Mouse (Mus musculus): ENCODE measurements around the gene Nr5a2.

Nr5a2 gene

GRCm38 (mm10) chr1:136960428-136961012 is at the start of gene Nr5a2:
Gene Nr5a2 (minus strand): TSS chr1:136960448.
- no peak for DNase-seq (ENCODE audit: low spot score in 2 of 2)

GRCm38 (mm10) chr1:137008726-137009239 is 48.5 kb upstream of the Nr5a2 start:
- no peak for DNase-seq (ENCODE audit: low spot score in 2 of 2)

GRCm38 (mm10) chr1:137003816-137004215 is 43.6 kb upstream of the Nr5a2 start:
- DNase-seq (ENCODE audit: low spot score in 2 of 2) = no peak

- no peak for DNase-seq (ENCODE audit: low spot score in 2 of 2)
Measured at GRCm38 (mm10) chr1:137003144-137003543, 42.9 kb upstream of the Nr5a2 start.

- DNase-seq (ENCODE audit: low spot score in 2 of 2) = no peak
Measured at GRCm38 (mm10) chr1:136991762-136992352, 31.6 kb upstream of the Nr5a2 start.

- no peak for DNase-seq (ENCODE audit: low spot score in 2 of 2)
Measured at GRCm38 (mm10) chr1:136980253-136980893, 20.1 kb upstream of the Nr5a2 start.

GRCm38 (mm10) chr1:136977867-136978266 is 17.6 kb upstream of the Nr5a2 start:
- no peak for DNase-seq (ENCODE audit: low spot score in 2 of 2)

- no peak for DNase-seq (ENCODE audit: low spot score in 2 of 2)
Measured at GRCm38 (mm10) chr1:136974040-136974439, 13.8 kb upstream of the Nr5a2 start.

- DNase-seq (ENCODE audit: low spot score in 2 of 2) = no peak
Measured at GRCm38 (mm10) chr1:136973016-136973415, 12.8 kb upstream of the Nr5a2 start.

- DNase-seq (ENCODE audit: low spot score in 2 of 2) = no peak
Measured at GRCm38 (mm10) chr1:136970995-136971394, 10.7 kb upstream of the Nr5a2 start.

- no peak for DNase-seq (ENCODE audit: low spot score in 2 of 2)
Measured at GRCm38 (mm10) chr1:136966728-136967386, 6.6 kb upstream of the Nr5a2 start.

- DNase-seq (ENCODE audit: low spot score in 2 of 2) = no peak
Measured at GRCm38 (mm10) chr1:136959491-136959890, 757 bp downstream of the Nr5a2 start.

- no peak for DNase-seq (ENCODE audit: low spot score in 2 of 2)
Measured at GRCm38 (mm10) chr1:136958666-136959065, 1.6 kb downstream of the Nr5a2 start.

- no peak for DNase-seq (ENCODE audit: low spot score in 2 of 2)
Measured at GRCm38 (mm10) chr1:136958185-136958584, 2.1 kb downstream of the Nr5a2 start.

GRCm38 (mm10) chr1:136957696-136958095 is 2.6 kb downstream of the Nr5a2 start:
- no peak for DNase-seq (ENCODE audit: low spot score in 2 of 2)

- DNase-seq (ENCODE audit: low spot score in 2 of 2) = no peak
Measured at GRCm38 (mm10) chr1:136954108-136954494, 6.1 kb downstream of the Nr5a2 start.

- DNase-seq (ENCODE audit: low spot score in 2 of 2) = no peak
Measured at GRCm38 (mm10) chr1:136953444-136954107, 6.7 kb downstream of the Nr5a2 start.

GRCm38 (mm10) chr1:136952609-136953311 is 7.5 kb downstream of the Nr5a2 start:
- no peak for DNase-seq (ENCODE audit: low spot score in 2 of 2)

- DNase-seq (ENCODE audit: low spot score in 2 of 2) = no peak
Measured at GRCm38 (mm10) chr1:136951946-136952531, 8.2 kb downstream of the Nr5a2 start.

- DNase-seq (ENCODE audit: low spot score in 2 of 2) = no peak
Measured at GRCm38 (mm10) chr1:136951155-136951650, 9.0 kb downstream of the Nr5a2 start.

GRCm38 (mm10) chr1:136949323-136949741 is 10.9 kb downstream of the Nr5a2 start:
- DNase-seq (ENCODE audit: low spot score in 2 of 2) = no peak
